Mouse (Mus musculus) erythroblast, embryonic 14.5 days (primary cell): ENCODE data around the gene Dctn1. TPM values are rescaled to one million over a fixed set of nuclear protein-coding genes. Genes with fewer than 3 reads are reported as not detected.
A peak's percentile ranks its signal among the peaks of the same experiment; 100 is the strongest.

Source experiments
- H3K27me3 ChIP-seq: 2 replicates; pipeline ENCODE4 v1.6.1; 2012; ENCODE audit warnings: inconsistent platforms; ENCODE audit not compliant: control insufficient read depth
- H3K36me3 ChIP-seq: 2 replicates; pipeline ENCODE4 v1.6.1; 2012; ENCODE audit warnings: mild to moderate bottlenecking, inconsistent platforms; ENCODE audit not compliant: control insufficient read depth
- H3K4me1 ChIP-seq: 2 replicates; pipeline ENCODE4 v1.6.1; 2012; ENCODE audit warnings: inconsistent platforms; ENCODE audit not compliant: control insufficient read depth
- H3K4me3 ChIP-seq: replicated peaks from 2 replicates; pipeline ENCODE3; 2012; ENCODE audit warnings: moderate library complexity, mild to moderate bottlenecking, inconsistent platforms
- H3K9me3 ChIP-seq: 2 replicates; pipeline ENCODE4 v1.6.1; 2012; ENCODE audit warnings: low read length, inconsistent platforms, mixed read lengths; ENCODE audit not compliant: control insufficient read depth
- GATA1 ChIP-seq: IDR thresholded peaks from 2 replicates; pipeline ENCODE4 v1.6.1; 2012; ENCODE audit warnings: low read length, inconsistent platforms, mixed read lengths
- TAL1 ChIP-seq: IDR thresholded peaks from 3 replicates; pipeline ENCODE4 v1.6.1; 2012; ENCODE audit warnings: low read length, inconsistent platforms, mixed read lengths
- polyA plus RNA-seq: library from polyadenylated mRNA; stranded (reverse); fragments of >175 nt; gene quantifications from 2 replicates; pipeline ENCODE4 v1.2.3, GENCODE M21; 2012

Gene Dctn1
- polyA plus RNA-seq, 1 experiment, result 36.9 TPM

DNA sequence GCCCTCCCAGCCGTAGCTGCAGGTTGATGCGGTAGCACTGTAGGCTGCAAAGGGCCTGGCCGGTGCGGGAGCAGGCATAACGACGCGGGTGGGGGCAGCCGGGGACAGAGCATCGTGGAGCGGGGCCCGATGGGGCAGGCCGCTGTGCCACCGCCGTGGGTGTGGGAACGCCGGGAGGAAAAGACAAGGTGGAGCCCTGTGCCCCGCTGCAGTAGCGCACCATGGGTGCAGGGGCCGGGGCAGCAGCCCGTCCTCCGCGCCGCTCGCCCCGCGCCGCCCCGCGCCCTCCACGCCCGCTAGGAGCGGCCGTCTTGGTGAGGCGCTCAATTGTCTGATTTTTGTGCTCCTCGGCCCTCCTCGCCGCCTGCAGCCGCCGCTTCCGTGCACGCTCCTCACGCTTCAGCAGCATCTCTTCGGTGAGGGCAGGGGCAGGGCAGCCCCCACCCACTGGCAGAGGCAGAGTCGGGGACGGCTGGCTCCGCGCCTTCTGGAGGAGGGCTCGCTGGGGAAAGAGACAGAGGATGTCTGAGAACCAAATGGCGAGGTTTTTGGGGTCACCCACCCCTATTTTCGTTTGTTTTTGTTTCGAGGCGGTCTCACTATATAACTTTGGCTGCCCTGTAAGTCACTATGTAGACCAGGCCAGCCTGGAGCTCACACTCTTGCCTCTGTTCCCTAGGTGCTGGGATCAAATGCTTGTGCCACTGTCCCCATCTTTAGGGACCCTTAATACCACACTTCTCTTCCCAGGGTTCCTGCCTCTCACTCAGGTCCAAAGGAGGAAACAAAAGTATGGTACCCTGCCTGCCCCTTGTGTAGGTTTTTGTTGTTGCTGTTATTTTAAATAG, 43.6 kb upstream of the Dctn1 start:
- Histone ChIP-seq H3K9me3 (no peaks in the 10 kb centered on the region), H3K4me3 (peak overlapping the region; percentile 86), H3K36me3 (peaks cover 47% of the 10 kb centered on the region), H3K27me3 (no peaks in the 10 kb centered on the region), H3K4me1 (peaks cover 83% of the 10 kb centered on the region)
- no peak for TF ChIP-seq TAL1
- TF ChIP-seq GATA1, result no peak

DNA sequence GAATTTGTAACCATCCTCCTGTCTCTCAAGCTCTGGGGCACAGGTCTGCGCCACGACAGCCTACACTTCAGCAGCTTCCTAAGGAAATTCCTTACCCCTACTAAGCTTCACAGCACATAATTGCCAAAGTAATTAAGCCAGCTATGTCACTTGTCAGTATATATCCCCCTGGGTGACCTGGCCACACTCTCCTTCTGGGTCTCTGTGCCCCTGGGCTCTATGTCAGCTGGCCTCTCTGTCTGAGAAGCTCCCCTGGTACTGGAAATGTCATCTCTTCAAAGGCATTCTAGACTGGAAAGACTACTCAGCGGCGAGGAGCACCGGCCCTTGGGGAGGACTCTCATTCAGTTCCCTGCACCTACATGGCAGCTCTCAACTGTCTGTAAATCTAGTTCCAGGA, 42.8 kb upstream of the Dctn1 start:
- H3K4me3 ChIP-seq, result peak overlapping the region; percentile 86
- no peaks in the 10 kb centered on the region for H3K9me3 ChIP-seq
- TF ChIP-seq GATA1 (no peak), TAL1 (no peak)
- H3K36me3 ChIP-seq, result peaks cover 39% of the 10 kb centered on the region
- peaks cover 74% of the 10 kb centered on the region for H3K4me1 ChIP-seq
- no peaks in the 10 kb centered on the region for H3K27me3 ChIP-seq

DNA sequence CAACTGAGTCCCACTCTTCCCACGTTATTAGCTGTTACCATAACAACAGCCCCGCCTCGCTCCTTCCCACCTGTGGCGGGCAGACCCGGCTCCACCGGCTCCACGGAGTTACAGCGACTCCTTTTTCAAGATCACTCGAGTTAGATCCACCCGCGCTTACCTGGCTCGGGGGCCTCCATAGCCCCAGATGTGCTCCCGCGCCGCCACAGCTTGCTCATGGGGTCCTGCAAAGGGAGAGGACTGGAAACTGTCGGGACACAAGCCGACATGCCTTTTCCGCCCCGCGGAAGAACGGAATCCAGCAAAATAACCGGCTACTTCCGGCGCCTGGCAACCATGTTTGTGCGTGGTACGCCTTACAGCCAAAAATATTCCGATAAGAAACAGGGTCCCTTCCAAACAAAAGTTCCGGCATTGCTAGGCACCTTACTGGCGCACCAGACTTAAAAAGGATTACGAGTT, 40.8 kb upstream of the Dctn1 start:
- H3K36me3 ChIP-seq, result peaks cover 20% of the 10 kb centered on the region
- H3K9me3 ChIP-seq, result no peaks in the 10 kb centered on the region
- peak overlapping the region; percentile 80 for H3K4me3 ChIP-seq
- TF ChIP-seq GATA1 (no peak), TAL1 (no peak)
- peaks cover 55% of the 10 kb centered on the region for H3K4me1 ChIP-seq
- H3K27me3 ChIP-seq, result no peaks in the 10 kb centered on the region

DNA sequence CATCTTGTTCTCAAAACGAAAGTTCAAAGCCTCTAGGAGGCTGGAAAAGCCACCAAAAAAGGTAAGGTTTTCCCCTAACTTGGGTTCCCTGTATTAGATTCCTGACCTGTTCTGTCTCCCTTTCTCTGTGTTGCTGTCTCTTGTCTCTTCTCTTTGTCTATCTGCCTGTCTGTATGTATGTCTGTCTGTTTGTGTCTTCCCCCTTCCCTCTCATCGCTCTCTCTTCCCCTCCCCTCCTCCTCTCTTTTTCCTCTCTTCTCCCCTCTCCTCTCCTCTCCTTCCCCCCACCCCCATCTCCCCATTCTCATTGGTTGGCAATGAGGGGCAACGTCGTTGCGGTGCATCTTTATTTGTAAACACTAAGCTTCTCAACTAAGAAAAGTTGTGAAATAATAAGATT, 40.4 kb upstream of the Dctn1 start, which contains the start of gene Ino80b:
Gene Ino80b, minus strand, starts transcription at position 101 of the 400 bp plus-strand sequence.
- H3K27me3 ChIP-seq, result no peaks in the 10 kb centered on the region

DNA sequence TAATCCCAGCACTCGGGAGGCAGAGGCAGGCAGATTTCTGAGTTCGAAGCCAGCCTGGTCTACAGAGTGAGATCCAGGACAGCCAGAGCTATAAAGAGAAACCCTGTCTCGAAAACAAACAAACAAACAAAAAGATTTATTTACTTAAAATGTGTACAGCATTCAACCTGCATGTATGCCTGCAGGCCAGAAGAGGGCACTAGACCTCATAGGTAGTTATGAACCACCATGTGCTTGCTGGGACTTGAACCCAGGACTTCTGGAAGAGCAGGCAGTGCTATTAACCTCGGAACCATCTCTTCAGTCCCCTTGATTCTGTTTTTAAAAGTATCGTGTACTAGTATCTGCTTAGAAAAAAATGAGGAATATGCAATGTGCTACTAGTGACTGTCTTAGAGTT, 38.3 kb upstream of the Dctn1 start:
- H3K9me3 ChIP-seq, result no peaks in the 10 kb centered on the region
- TF ChIP-seq GATA1, result no peak
- TF ChIP-seq TAL1, result no peak
- no peak overlapping the region for H3K4me3 ChIP-seq
- peaks cover 33% of the 10 kb centered on the region for H3K4me1 ChIP-seq
- peaks cover 15% of the 10 kb centered on the region for H3K36me3 ChIP-seq
- H3K27me3 ChIP-seq, result peaks cover 5% of the 10 kb centered on the region

More for the DNA sequence above, 40.4 kb upstream of the Dctn1 start, which contains the start of gene Ino80b:
- H3K4me3 ChIP-seq, result peak within 1 kb of the TSS; percentile 80
- TF ChIP-seq TAL1 (no peak), GATA1 (no peak)
- peaks cover 50% of the 10 kb centered on the region for H3K4me1 ChIP-seq
- H3K9me3 ChIP-seq, result no peaks in the 10 kb centered on the region
- H3K36me3 ChIP-seq, result peaks cover 16% of the 10 kb centered on the region

DNA sequence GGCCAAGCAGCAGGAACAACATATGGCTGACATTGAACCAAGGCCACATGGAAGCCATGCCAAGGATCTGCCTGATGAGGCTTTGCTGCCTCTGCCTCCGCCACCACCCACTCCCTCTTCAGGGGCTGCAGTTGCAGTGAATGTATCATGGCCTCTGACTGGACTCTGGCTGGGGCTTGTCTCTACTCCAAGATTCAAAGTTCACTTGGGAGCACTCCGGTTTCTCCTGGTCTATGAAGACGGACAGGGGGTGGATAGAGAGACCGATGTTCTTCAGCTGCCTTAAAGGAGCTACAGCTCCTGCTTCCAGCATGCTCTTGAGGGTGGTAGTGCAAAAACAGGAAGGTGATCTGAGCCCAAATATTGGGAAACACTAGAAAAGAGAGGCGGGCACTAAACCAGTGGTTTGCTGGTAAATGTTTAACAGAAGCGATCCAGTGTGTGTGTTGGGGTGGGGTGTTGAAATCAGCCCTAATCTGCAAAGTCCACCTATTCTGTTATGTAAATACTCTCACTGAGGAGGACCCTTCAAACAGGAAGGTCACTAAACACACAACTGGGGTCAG, 34.2 kb upstream of the Dctn1 start:
- H3K4me1 ChIP-seq, result peaks cover 10% of the 10 kb centered on the region
- no peaks in the 10 kb centered on the region for H3K36me3 ChIP-seq
- H3K4me3 ChIP-seq, result no peak overlapping the region
- TF ChIP-seq GATA1 (no peak), TAL1 (no peak)
- H3K9me3 ChIP-seq, result no peaks in the 10 kb centered on the region
- H3K27me3 ChIP-seq, result peaks cover 35% of the 10 kb centered on the region

DNA sequence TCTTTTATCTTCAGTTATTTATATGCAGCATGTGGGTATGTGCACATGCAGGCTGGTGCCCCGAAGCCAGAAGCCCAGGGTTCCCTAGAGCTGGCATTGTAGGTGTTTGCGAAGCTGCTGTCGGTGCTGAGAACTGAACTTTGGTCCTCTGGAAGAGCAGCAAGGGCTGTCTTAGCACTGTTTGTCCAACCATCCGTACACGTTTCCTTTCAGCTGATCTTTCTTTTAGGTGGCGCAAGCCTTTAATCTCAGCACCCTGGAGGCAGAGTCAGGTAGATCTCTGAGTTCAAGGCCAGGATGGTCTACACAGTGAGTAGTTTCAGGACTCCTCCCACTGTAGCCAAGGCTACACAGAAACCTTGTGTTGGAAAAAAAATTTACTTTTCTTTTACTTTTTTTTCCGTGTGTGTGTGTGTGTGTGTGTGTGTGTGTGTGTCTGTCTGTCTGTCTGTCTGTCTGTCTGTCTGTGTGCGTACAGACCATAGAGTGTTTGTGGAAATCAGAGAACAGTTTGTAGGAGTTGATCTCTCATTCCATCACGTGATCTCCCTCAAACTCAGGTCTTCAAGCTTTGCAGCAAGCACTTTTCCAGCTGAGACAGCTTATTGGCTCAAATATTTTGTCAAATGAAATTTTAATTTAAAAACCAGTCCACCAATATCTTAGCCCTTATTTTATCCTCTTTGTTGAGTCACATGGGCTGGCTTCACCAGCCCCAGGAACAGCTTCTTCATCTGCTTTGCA, 33.4 kb upstream of the Dctn1 start:
- Histone ChIP-seq H3K4me1 (peaks cover 18% of the 10 kb centered on the region), H3K27me3 (peaks cover 43% of the 10 kb centered on the region), H3K9me3 (no peaks in the 10 kb centered on the region), H3K4me3 (no peak overlapping the region), H3K36me3 (no peaks in the 10 kb centered on the region)
- TF ChIP-seq TAL1 (no peak), GATA1 (no peak)

DNA sequence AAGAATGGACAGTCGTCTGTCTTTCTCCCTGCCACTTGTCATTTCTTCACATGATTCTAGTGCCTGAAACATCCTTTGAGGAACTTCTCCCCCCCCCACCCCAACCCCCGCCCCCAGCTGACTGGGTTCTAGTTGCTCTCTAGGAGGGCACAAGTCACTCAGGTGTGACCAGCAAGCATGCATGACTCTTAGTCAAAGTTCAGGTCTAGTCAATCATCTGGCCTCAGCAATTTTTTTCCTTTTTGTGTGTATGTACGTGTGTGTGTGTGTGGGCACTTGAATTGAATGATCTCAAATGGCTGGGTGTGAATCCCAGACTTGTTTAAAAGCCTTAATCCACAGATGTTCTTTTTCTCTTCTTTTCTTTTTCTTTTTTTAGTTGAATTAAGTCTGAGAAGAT, 31.5 kb upstream of the Dctn1 start:
- no peak overlapping the region for H3K4me3 ChIP-seq
- TF ChIP-seq TAL1 (no peak), GATA1 (no peak)
- peaks cover 58% of the 10 kb centered on the region for H3K27me3 ChIP-seq
- no peaks in the 10 kb centered on the region for H3K36me3 ChIP-seq
- no peaks in the 10 kb centered on the region for H3K9me3 ChIP-seq
- peaks cover 26% of the 10 kb centered on the region for H3K4me1 ChIP-seq

DNA sequence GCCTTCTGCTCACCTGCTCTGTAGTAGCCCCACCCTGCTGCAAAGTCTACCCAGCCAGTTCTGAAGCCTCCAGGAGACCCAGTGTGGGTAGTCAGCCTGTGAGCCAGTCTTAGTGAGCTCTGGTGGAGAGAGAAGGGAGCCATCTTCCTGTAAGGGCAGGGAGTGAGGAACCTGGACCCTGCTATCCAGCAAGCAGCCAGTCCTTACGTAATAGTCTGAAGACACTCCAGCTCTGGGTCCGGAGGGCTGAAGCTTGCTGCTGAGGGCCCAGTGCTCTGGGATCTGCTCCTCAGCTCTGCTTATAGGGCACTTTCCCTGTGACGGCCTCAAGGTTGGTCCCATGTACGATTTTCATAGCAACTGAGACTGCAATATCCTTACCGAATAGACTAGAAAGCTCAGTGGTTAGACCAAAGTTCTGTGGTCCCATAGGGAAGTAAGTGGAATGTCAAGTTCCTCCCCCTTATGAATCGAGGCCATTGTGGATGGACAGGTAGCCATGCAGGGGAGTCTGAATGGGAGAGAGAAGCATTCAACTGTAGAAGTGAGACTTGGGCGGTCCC, 30.7 kb upstream of the Dctn1 start, which contains the start of gene Rtkn:
Gene Rtkn, plus strand, starts transcription at position 513 of the 563 bp plus-strand sequence.
- Histone ChIP-seq H3K27me3 (peaks cover 66% of the 10 kb centered on the region), H3K4me1 (peaks cover 26% of the 10 kb centered on the region), H3K36me3 (no peaks in the 10 kb centered on the region; the same call in 1 of the 2 replicates), H3K9me3 (no peaks in the 10 kb centered on the region), H3K4me3 (peak within 1 kb of the TSS; percentile 56)
- TF ChIP-seq TAL1 (no peak), GATA1 (no peak)
